Mouse (Mus musculus) limb, embryonic 14.5 days (tissue): ENCODE results near the gene Slc22a21. TPM values are rescaled to one million over a fixed set of nuclear protein-coding genes. Genes with fewer than 3 reads are reported as not detected.

Experiments used
- ATAC-seq: fragments of 200-750 bp; cut with Nextera tagmentation; 2 replicates; pipeline ENCODE4 v1.8.0; 2017; ENCODE audit warnings: low read depth, moderate number of reproducible peaks, moderate TSS enrichment; ENCODE audit not compliant: low FRiP score
- DNase-seq: peaks from one replicate; pipeline ENCODE4 v3.0.0-alpha.2; 2015; ENCODE audit warnings: low spot score
- H3K27ac ChIP-seq: fragments of 300-500 bp; sonication (generic); replicated peaks from 2 replicates; pipeline ENCODE4 v1.5.1; 2014; ENCODE audit warnings: low read depth, mild to moderate bottlenecking, low read length, moderate library complexity, mixed read lengths
- H3K27me3 ChIP-seq: fragments of 300-500 bp; sonication (generic); 2 replicates; pipeline ENCODE4 v1.6.1; 2014; ENCODE audit warnings: low read length, mixed read lengths; ENCODE audit not compliant: control insufficient read depth, insufficient read depth
- H3K36me3 ChIP-seq: fragments of 300-500 bp; sonication (generic); 2 replicates; pipeline ENCODE4 v1.6.1; 2014; ENCODE audit warnings: mild to moderate bottlenecking, low read length, moderate library complexity, mixed read lengths; ENCODE audit not compliant: control insufficient read depth, insufficient read depth
- H3K4me1 ChIP-seq: fragments of 300-500 bp; sonication (generic); 2 replicates; pipeline ENCODE4 v1.6.1; 2014; ENCODE audit warnings: antibody characterized with exemption, low read length, mixed read lengths; ENCODE audit not compliant: control insufficient read depth, insufficient read depth
- H3K4me2 ChIP-seq: fragments of 300-500 bp; sonication (generic); replicated peaks from 2 replicates; pipeline ENCODE4 v1.6.1; 2014; ENCODE audit warnings: low read depth, mild to moderate bottlenecking, low read length, moderate library complexity; ENCODE audit not compliant: severe bottlenecking
- H3K4me3 ChIP-seq: fragments of 300-500 bp; sonication (generic); replicated peaks from 2 replicates; pipeline ENCODE4 v1.5.1; 2014; ENCODE audit warnings: low read length
- H3K9ac ChIP-seq: fragments of 300-500 bp; sonication (generic); 2 replicates; pipeline ENCODE4 v1.6.1; 2014; ENCODE audit warnings: mild to moderate bottlenecking, low read depth, low read length, moderate library complexity; ENCODE audit not compliant: severe bottlenecking
- H3K9me3 ChIP-seq: fragments of 300-500 bp; sonication (generic); 2 replicates; pipeline ENCODE4 v1.6.1; 2016; ENCODE audit warnings: low read length; ENCODE audit not compliant: control insufficient read depth
- POLR2A ChIP-seq: fragments of 200-500 bp; IDR thresholded peaks from 2 replicates; pipeline ENCODE4 v1.8.0; 2012; ENCODE audit warnings: inconsistent platforms, mild to moderate bottlenecking, moderate library complexity, borderline replicate concordance; ENCODE audit not compliant: insufficient read depth, insufficient read length; ENCODE audit errors: extremely low read depth
- WGBS: fragments of 180-500 bp; shearing (Covaris S2); extraction: QIAGEN DNeasy Blood & Tissue Kit; methylation state at CpG from one replicate; pipeline ENCODE4 v1.1.7; 2014; 5-methylcytosine and 5-hydroxymethylcytosine counted together
- polyA plus RNA-seq, 2 experiments: library from polyadenylated mRNA; depleted of rRNA in 1 of 2; stranded (reverse) in 1 of 2; unstranded in 1 of 2; fragments of >200 nt; fragmentation: Nextera tagmentation in 1 of 2; extraction: Ambion mirVana in 1 of 2; gene quantifications; 2 replicates each; pipeline versions ENCODE4 v1.2.1 to v1.2.3; 2012 to 2014

Slc22a21 gene
- polyA plus RNA-seq (2012; rRNA removed) (9.7 and 11.9 TPM in 2 replicates), polyA plus RNA-seq (2014; fragmentation: Nextera tagmentation; extraction: Ambion mirVana) (5.9 and 6.2 TPM in 2 replicates)

DNA sequence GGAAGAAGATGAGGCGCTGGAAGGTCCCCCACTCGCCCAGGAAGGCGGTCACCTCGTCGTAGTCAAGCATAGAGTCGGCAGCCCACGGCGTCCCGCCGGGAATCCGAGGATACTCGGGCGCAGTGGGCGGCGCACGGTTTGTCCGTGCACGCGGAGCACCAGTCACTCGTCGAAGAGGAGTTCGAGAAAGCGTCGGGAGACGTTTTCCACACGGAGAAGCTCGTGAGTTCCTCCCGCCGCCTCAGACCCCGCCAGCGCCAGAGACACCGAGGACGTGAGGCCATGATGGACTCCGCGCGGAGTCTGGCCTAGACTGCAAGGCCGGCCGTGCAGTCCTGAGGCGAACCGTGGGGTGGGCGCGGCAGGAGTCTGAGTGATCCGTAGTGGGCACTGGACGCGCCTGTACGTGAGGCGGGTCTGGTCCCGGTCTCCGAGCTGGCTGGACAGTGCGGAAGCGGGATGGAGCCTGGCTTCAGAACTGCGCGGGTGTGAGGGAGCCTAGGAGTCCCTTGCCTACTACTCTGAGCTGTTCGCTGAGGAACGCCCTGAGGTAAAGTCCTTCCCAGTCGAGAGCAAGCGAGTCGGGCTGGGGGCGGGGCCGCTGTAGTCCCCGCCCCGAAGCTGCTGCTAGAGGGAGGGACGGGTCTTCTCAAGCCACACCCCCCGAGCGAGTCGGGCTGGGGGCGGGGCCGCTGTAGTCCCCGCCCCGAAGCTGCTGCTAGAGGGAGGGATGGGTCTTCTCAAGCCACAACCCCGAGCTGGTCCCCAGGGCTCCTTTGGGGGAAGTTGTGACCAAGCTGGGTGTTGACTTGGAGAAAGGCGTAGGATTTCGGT lies at the start of gene Slc22a21:
Slc22a21 (minus strand) TSS at position 545 of the 834 bp plus-strand sequence.
- H3K36me3 ChIP-seq: no peaks in the 10 kb centered on the region
- H3K9ac ChIP-seq: peak within 1 kb of the TSS; percentile 68
- H3K27ac ChIP-seq: no peak within 1 kb of the TSS
- DNase-seq (peak; percentile 88), ATAC-seq (peak; percentile 92)
- H3K4me2 ChIP-seq: peak within 1 kb of the TSS; percentile 87
- H3K4me1 ChIP-seq: no peaks in the 10 kb centered on the region
- no peaks in the 10 kb centered on the region; the same call in 1 of the 2 replicates for H3K27me3 ChIP-seq
- H3K4me3 ChIP-seq: peak within 1 kb of the TSS; percentile 50
- 1% methylated on average over 68 of the region's 73 CpGs for WGBS
- peak; percentile 74; the same call in 1 of the 2 replicates for TF ChIP-seq POLR2A
- no peaks in the 10 kb centered on the region for H3K9me3 ChIP-seq

GRCm38 (mm10) chr11:54028997-54029396 lies 48.9 kb upstream of the Slc22a21 start:
- H3K9ac ChIP-seq: 0 out of 2 replicates have a peak overlapping the region, but pooled peaks have one; percentile 73
- no peak for ATAC-seq
- no peak for DNase-seq

DNA sequence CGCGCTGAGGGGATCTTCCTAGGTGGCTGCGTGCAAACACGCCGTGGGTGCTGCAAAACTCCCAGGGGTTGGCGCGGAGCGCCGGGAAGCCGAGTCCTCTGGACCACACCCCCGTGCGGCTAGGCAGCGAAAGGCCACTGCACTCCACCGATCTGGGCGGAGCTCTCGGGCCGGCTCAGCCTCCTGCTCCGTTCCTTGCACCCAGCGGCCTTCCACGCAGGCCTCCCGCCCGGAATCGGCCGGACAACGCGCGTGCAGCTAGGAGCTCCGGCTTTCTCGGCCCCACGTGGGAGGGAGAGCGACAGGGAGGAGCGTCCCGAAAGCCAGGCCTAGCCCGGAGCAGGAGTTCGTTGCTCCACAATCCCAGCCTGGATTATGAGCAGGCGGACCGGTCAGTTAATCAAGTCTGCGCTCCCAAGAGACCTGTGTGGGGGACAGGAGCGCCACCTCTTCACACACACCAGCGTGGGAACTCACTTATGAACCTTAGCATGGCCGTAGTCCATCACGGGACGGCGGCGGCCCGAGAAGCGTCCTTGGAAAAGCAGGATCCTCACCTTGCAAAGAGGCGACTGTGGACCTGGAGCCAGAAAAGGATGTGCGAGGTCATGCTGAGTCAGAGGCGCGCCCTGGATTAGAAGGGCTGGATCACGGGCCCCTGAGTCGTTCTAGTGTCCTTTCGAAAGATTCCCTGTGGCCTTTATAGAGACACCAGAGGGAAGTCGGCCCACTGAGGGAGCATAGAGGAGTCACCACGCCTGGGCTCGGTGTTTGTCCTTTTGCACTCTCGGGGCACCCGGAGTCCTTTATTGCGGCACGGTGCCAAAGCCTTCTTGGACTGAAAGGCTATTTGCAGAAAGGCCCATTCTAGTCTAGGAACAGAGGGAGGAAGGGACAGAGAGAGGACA lies 48.2 kb upstream of the Slc22a21 start, which contains the start of gene Slc22a4:
Slc22a4 (minus strand) TSS at position 47 of the 908 bp plus-strand sequence.
- Histone ChIP-seq H3K27me3 (peaks cover 5% of the 10 kb centered on the region; the same call in 1 of the 2 replicates), H3K9me3 (no peaks in the 10 kb centered on the region), H3K4me3 (peak within 1 kb of the TSS; percentile 49), H3K27ac (no peak within 1 kb of the TSS), H3K4me1 (peaks cover 11% of the 10 kb centered on the region), H3K4me2 (peak within 1 kb of the TSS; percentile 94), H3K36me3 (no peaks in the 10 kb centered on the region), H3K9ac (peak within 1 kb of the TSS; percentile 73)
- DNase-seq: peak; percentile 71
- TF ChIP-seq POLR2A: no peak
- 6% methylated on average over 58 of the region's 61 CpGs for WGBS
- peak; percentile 86 for ATAC-seq

More at GRCm38 (mm10) chr11:54028997-54029396, 48.9 kb upstream of the Slc22a21 start:
- 81% methylated on average over 4 of the region's 4 CpGs for WGBS
- peaks cover 5% of the 10 kb centered on the region; the same call in 1 of the 2 replicates for H3K27me3 ChIP-seq
- no peak for TF ChIP-seq POLR2A
- peaks cover 11% of the 10 kb centered on the region for H3K4me1 ChIP-seq
- no peaks in the 10 kb centered on the region for H3K9me3 ChIP-seq
- H3K27ac ChIP-seq: no peak overlapping the region
- peak overlapping the region; percentile 94; the same call in 1 of the 2 replicates for H3K4me2 ChIP-seq
- H3K36me3 ChIP-seq: no peaks in the 10 kb centered on the region
- H3K4me3 ChIP-seq: no peak overlapping the region

GRCm38 (mm10) chr11:54027131-54028043 lies 47.3 kb upstream of the Slc22a21 start:
- DNase-seq (no peak), ATAC-seq (peak; percentile 23)
- Histone ChIP-seq H3K36me3 (no peaks in the 10 kb centered on the region), H3K4me3 (peak overlapping the region; percentile 49), H3K9me3 (no peaks in the 10 kb centered on the region), H3K9ac (peak overlapping the region; percentile 73), H3K4me2 (peak overlapping the region; percentile 94), H3K27me3 (peaks cover 5% of the 10 kb centered on the region; the same call in 1 of the 2 replicates), H3K27ac (no peak overlapping the region), H3K4me1 (peaks cover 11% of the 10 kb centered on the region)
- TF ChIP-seq POLR2A: no peak
- 18% methylated on average over 29 of the region's 31 CpGs for WGBS
